Mouse (Mus musculus) forebrain, embryonic 10.5 days (tissue): ENCODE results near the gene Col1a2. TPM values are rescaled to one million over a fixed set of nuclear protein-coding genes. Genes with fewer than 3 reads are reported as not detected.
A peak's percentile ranks its signal among the peaks of the same experiment; 100 is the strongest.

Experiments
- DNase-seq: peaks from one replicate; pipeline ENCODE4 v3.0.0-alpha.2; 2017; ENCODE audit warnings: low spot score; ENCODE audit errors: extremely low spot score
- H3K27ac ChIP-seq: fragments of 300-500 bp; sonication (generic); 2 replicates; pipeline ENCODE4 v1.5.1; 2016; ENCODE audit warnings: mild to moderate bottlenecking
- H3K27me3 ChIP-seq: fragments of 300-500 bp; sonication (generic); 2 replicates; pipeline ENCODE4 v1.6.1; 2016; ENCODE audit warnings: mild to moderate bottlenecking; ENCODE audit not compliant: poor library complexity, severe bottlenecking
- H3K36me3 ChIP-seq: fragments of 300-500 bp; sonication (generic); replicated peaks from 2 replicates; pipeline ENCODE4 v1.6.1; 2016; ENCODE audit warnings: mild to moderate bottlenecking, moderate library complexity
- H3K4me1 ChIP-seq: fragments of 300-500 bp; sonication (generic); 2 replicates; pipeline ENCODE4 v1.6.1; 2016
- H3K4me3 ChIP-seq: fragments of 300-500 bp; sonication (generic); 2 replicates; pipeline ENCODE4 v1.5.1; 2016; ENCODE audit warnings: mild to moderate bottlenecking, moderate library complexity
- H3K9me3 ChIP-seq: fragments of 300-500 bp; sonication (generic); 2 replicates; pipeline ENCODE4 v1.6.1; 2016; ENCODE audit warnings: mild to moderate bottlenecking, moderate library complexity
- WGBS: fragments of 180-500 bp; shearing (Covaris S2); methylation state at CpG from one replicate; pipeline ENCODE4 v1.1.7; 2016; 5-methylcytosine and 5-hydroxymethylcytosine counted together
- polyA plus RNA-seq: library from polyadenylated mRNA; unstranded; fragments of >200 nt; fragmentation: Nextera tagmentation; extraction: Ambion mirVana; gene quantifications from 2 replicates; pipeline ENCODE4 v1.2.1, GENCODE M21; 2016

Gene Col1a2
- polyA plus RNA-seq, 1 experiment from 2014 or later, result 97.1 TPM

- Histone ChIP-seq H3K9me3 (no peaks in the 10 kb centered on the region), H3K27ac (no peak overlapping the region), H3K36me3 (peaks cover 69% of the 10 kb centered on the region), H3K4me1 (peaks cover 6% of the 10 kb centered on the region; the same call in 1 of the 2 replicates), H3K4me3 (no peak overlapping the region), H3K27me3 (no peaks in the 10 kb centered on the region)
- WGBS, result 90% methylated on average over 8 of the region's 8 CpGs
- DNase-seq, result no peak
Measured at GRCm38 (mm10) chr6:4534462-4535079, 30.0 kb downstream of the Col1a2 start.

DNA sequence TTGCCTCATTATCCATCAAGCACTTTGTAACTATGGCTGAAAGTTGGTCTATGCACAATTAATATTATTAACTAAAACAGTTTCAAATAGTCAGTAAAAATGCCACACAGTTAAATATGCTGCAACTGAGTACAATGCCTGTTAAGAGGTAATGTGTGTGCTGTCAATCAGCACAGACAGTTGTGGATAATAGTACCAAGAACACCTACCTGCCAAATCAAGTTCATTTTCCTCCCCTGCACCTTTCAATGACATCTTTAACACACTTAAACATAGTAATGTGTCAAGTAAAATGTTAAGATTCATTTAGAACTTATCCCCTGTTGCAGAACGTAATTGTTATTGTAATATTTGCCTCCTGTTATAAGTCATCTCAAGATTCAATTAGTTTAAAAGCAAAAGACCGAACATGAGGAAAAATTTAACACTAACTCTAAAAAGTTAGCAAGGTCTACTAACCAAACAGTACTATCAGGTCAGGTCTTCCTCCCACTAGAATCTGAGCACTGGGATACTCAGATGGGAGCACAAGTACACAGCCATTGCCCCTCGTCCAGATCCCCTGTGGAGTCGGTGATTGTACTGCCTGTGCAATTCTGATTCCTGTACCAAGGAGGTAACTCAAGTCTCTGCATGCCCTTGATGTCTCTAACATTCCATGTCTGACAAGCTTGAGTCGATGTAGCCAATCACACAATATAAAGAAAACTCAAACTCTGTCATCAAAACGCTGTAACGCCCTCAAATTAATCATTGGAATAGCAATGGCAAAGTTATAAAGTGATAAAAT is 37.5 kb downstream of the Col1a2 start:
- DNase-seq, result no peak
- Histone ChIP-seq H3K27ac (no peak overlapping the region), H3K9me3 (no peaks in the 10 kb centered on the region), H3K27me3 (no peaks in the 10 kb centered on the region), H3K36me3 (peaks cover 24% of the 10 kb centered on the region), H3K4me1 (no peaks in the 10 kb centered on the region), H3K4me3 (no peak overlapping the region)
- WGBS, result 88% methylated on average over 7 of the region's 7 CpGs

DNA sequence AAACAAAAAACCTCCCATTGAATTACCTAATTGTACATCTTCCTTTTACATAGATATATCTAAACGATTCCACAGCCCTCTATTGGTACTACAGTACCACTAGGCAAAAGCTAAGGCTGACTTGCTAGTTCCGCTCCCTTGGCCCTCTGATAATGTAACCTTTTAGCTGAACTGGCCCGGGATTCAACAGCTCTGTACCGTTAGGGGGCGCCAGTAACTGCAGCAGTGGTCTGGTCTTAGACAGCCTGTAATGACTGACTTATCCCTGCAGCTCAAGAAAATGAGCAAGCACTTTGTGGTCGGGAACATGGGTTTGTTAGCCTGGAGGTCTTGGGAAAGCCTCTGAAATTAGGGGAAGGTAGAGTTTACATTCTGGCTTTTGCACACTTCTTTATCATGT is 39.9 kb downstream of the Col1a2 start:
- no peaks in the 10 kb centered on the region for H3K4me1 ChIP-seq
- H3K27ac ChIP-seq, result no peak overlapping the region
- peak; percentile 38 for DNase-seq
- WGBS, result 48% methylated on average over 6 of the region's 6 CpGs
- no peaks in the 10 kb centered on the region for H3K27me3 ChIP-seq
- no peak overlapping the region for H3K4me3 ChIP-seq
- peaks cover under 1% of the 10 kb centered on the region; the same call in 1 of the 2 replicates for H3K36me3 ChIP-seq
- H3K9me3 ChIP-seq, result no peaks in the 10 kb centered on the region

DNA sequence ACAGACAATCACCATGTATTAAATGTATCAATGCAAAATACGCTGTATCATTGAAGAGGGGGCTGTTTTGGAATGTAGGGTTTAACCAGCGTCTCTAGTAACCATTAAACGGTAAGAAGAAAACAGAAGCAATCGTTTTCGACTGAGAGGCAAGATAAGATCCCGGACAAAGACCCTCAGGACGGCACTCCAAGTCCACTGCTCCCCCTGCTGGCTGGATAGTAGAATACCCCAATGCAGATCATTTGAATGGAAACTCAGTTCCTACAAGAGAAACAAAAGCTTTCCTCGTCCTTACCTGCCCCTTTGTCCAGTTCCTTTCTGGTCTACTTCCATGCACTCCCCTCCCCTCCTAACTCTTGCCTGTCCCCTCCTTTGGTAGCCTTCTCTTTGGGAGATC is 41.1 kb downstream of the Col1a2 start:
- peaks cover 10% of the 10 kb centered on the region for H3K4me1 ChIP-seq
- WGBS, result 64% methylated on average over 8 of the region's 8 CpGs
- H3K27me3 ChIP-seq, result no peaks in the 10 kb centered on the region
- no peak overlapping the region for H3K4me3 ChIP-seq
- H3K27ac ChIP-seq, result no peak overlapping the region
- peak; percentile 49 for DNase-seq
- H3K9me3 ChIP-seq, result no peaks in the 10 kb centered on the region
- no peaks in the 10 kb centered on the region for H3K36me3 ChIP-seq

GRCm38 (mm10) chr6:4548894-4549293 is 44.3 kb downstream of the Col1a2 start:
- no peak for DNase-seq
- Histone ChIP-seq H3K27ac (no peak overlapping the region), H3K36me3 (no peaks in the 10 kb centered on the region), H3K9me3 (no peaks in the 10 kb centered on the region), H3K4me3 (no peak overlapping the region), H3K4me1 (peaks cover 19% of the 10 kb centered on the region), H3K27me3 (no peaks in the 10 kb centered on the region)
- 76% methylated on average over 4 of the region's 4 CpGs for WGBS

GRCm38 (mm10) chr6:4549846-4550548 is 45.4 kb downstream of the Col1a2 start:
- Histone ChIP-seq H3K4me3 (no peak overlapping the region), H3K9me3 (no peaks in the 10 kb centered on the region), H3K27me3 (no peaks in the 10 kb centered on the region), H3K27ac (no peak overlapping the region), H3K36me3 (no peaks in the 10 kb centered on the region), H3K4me1 (peaks cover 31% of the 10 kb centered on the region)
- WGBS, result 77% methylated on average over 11 of the region's 11 CpGs
- no peak for DNase-seq

- WGBS, result 46% methylated on average over 1 of the region's 1 CpGs
- Histone ChIP-seq H3K36me3 (no peaks in the 10 kb centered on the region), H3K9me3 (no peaks in the 10 kb centered on the region), H3K27me3 (no peaks in the 10 kb centered on the region), H3K27ac (no peak overlapping the region; the same call in 1 of the 2 replicates), H3K4me1 (peaks cover 36% of the 10 kb centered on the region), H3K4me3 (no peak overlapping the region)
- no peak for DNase-seq
Measured at GRCm38 (mm10) chr6:4550549-4550915, 45.9 kb downstream of the Col1a2 start.

DNA sequence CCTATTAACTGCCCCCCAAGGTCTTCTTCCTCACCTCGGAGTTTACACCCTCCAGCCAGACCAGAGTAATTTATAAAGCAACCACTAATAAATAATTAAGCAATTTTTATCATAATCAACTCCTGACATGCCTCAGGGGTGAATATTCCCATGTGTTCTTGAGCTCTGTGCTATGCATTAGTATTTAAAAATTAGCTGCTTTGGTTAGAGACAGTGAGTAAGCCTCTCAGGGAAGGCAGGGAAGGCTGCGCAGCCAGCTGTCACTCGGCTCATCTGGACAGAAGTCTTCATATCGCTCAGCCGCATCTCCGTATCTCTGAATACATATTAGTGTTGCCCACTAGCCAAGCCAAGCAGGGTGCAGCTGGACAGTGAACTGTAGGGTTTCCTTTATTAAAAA is 50.8 kb downstream of the Col1a2 start:
- 84% methylated on average over 6 of the region's 6 CpGs for WGBS
- no peaks in the 10 kb centered on the region for H3K36me3 ChIP-seq
- H3K27ac ChIP-seq, result no peak overlapping the region

DNA sequence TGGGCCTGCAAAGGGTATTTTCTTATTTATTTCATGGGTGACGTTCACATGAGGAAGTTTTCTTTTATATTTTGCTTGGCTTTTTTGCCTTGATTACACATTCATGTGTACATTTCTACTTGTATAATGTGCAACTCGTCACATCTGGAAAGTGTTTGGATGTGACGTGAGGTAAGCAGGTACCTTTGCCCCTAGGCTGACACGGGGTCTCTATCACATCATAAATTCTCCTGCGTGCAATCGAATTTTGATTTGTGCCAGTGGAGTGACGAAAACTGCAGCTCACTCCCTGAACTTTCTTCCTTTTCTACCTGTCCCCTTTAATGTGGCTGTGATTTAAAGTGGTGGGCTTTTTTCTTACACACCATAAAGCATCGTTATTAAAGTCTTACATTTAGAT is 52.5 kb downstream of the Col1a2 start:
- Histone ChIP-seq H3K9me3 (no peaks in the 10 kb centered on the region), H3K27me3 (no peaks in the 10 kb centered on the region), H3K36me3 (no peaks in the 10 kb centered on the region), H3K4me1 (peaks cover 60% of the 10 kb centered on the region), H3K4me3 (no peak overlapping the region), H3K27ac (no peak overlapping the region)
- no peak for DNase-seq
- WGBS, result 81% methylated on average over 8 of the region's 8 CpGs

More for the DNA sequence above, 50.8 kb downstream of the Col1a2 start:
- DNase-seq, result no peak
- Histone ChIP-seq H3K9me3 (no peaks in the 10 kb centered on the region), H3K4me3 (no peak overlapping the region), H3K4me1 (peaks cover 51% of the 10 kb centered on the region), H3K27me3 (no peaks in the 10 kb centered on the region)

DNA sequence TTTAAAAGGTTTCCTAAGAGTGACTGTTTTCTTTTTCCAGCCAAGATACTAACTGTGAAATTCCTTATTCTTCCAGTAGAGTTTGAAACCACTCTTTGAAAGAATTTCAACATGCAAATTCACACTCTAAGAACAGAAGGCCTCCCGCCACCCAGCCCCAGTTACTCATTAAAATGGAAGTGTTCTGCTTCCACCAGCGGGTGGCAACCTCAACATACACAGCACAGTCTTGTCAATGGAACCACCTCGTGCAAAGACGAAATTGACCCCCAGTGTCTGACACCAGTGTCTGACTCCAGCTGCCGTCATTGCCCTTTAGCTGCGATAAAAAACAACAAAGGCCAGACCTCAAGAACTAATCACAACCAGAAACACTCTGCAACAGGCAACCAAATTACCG is 53.1 kb downstream of the Col1a2 start:
- 17% methylated on average over 7 of the region's 7 CpGs for WGBS

GRCm38 (mm10) chr6:4561156-4561555 is 56.5 kb downstream of the Col1a2 start:
- DNase-seq, result no peak
- H3K4me1 ChIP-seq, result peaks cover 36% of the 10 kb centered on the region
- peak overlapping the region; percentile 72 for H3K27ac ChIP-seq
- no peak overlapping the region for H3K4me3 ChIP-seq
- H3K27me3 ChIP-seq, result no peaks in the 10 kb centered on the region
- no peaks in the 10 kb centered on the region for H3K36me3 ChIP-seq
- 24% methylated on average over 11 of the region's 11 CpGs for WGBS
- no peaks in the 10 kb centered on the region for H3K9me3 ChIP-seq

More for the DNA sequence above, 53.1 kb downstream of the Col1a2 start:
- H3K4me1 ChIP-seq, result peaks cover 60% of the 10 kb centered on the region
- H3K36me3 ChIP-seq, result no peaks in the 10 kb centered on the region
- peak overlapping the region; percentile 56; the same call in 1 of the 2 replicates for H3K27ac ChIP-seq
- H3K27me3 ChIP-seq, result no peaks in the 10 kb centered on the region
- peak; percentile 56 for DNase-seq
- H3K4me3 ChIP-seq, result no peak overlapping the region
- no peaks in the 10 kb centered on the region for H3K9me3 ChIP-seq

DNA sequence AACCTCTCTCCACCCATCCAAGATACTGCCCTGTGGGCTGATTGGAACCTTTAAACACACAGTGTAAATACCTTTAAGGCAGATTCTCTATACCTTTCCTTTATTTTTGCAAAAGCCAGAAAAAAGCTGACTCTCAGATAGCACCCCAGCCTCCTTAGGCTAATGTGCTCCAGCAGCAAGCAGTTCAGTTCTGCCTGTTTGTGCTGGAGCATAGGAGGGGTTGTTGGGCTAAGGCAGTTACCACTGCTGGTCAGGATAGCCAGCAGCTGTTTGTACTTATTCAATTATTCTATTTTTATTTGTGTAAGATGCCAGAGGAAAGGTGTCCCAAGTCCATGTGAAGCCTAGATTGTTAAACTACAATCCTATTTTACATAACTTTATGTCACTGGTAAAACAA is 57.0 kb downstream of the Col1a2 start:
- Histone ChIP-seq H3K4me1 (peaks cover 36% of the 10 kb centered on the region), H3K27ac (peak overlapping the region; percentile 72), H3K36me3 (no peaks in the 10 kb centered on the region), H3K27me3 (no peaks in the 10 kb centered on the region), H3K9me3 (no peaks in the 10 kb centered on the region), H3K4me3 (no peak overlapping the region)
- DNase-seq, result no peak

- H3K4me1 ChIP-seq, result peaks cover 31% of the 10 kb centered on the region
- no peak overlapping the region for H3K27ac ChIP-seq
- H3K27me3 ChIP-seq, result no peaks in the 10 kb centered on the region
- H3K9me3 ChIP-seq, result no peaks in the 10 kb centered on the region
- H3K36me3 ChIP-seq, result no peaks in the 10 kb centered on the region
- H3K4me3 ChIP-seq, result no peak overlapping the region
- no peak for DNase-seq
- 71% methylated on average over 1 of the region's 1 CpGs for WGBS
Measured at GRCm38 (mm10) chr6:4562401-4562800, 57.8 kb downstream of the Col1a2 start.
